Mouse (Mus musculus) C2C12 (cell line): Measurements from ENCODE around the gene Otp.

Experiments
- CEBPB ChIP-seq: IDR thresholded peaks from one replicate; pipeline ENCODE4 v1.6.1; 2011; ENCODE audit warnings: low read depth, mild to moderate bottlenecking, control low read depth, moderate library complexity
- CTCF ChIP-seq: IDR thresholded peaks from one replicate; pipeline ENCODE4 v1.5.1; 2011; ENCODE audit not compliant: control insufficient read depth, insufficient read depth, insufficient read length
- MYOD1 ChIP-seq: IDR thresholded peaks from one replicate; pipeline ENCODE4 v1.6.1; 2011; ENCODE audit warnings: low read depth; ENCODE audit not compliant: control insufficient read depth, insufficient read length
- MYOG ChIP-seq: IDR thresholded peaks from one replicate; pipeline ENCODE4 v1.6.1; 2011; ENCODE audit not compliant: control insufficient read depth, insufficient read length; ENCODE audit errors: extremely low read depth
- USF1 ChIP-seq: IDR thresholded peaks from one replicate; pipeline ENCODE4 v1.6.1; 2011; ENCODE audit warnings: low read depth, mild to moderate bottlenecking, control low read depth, moderate library complexity

DNA sequence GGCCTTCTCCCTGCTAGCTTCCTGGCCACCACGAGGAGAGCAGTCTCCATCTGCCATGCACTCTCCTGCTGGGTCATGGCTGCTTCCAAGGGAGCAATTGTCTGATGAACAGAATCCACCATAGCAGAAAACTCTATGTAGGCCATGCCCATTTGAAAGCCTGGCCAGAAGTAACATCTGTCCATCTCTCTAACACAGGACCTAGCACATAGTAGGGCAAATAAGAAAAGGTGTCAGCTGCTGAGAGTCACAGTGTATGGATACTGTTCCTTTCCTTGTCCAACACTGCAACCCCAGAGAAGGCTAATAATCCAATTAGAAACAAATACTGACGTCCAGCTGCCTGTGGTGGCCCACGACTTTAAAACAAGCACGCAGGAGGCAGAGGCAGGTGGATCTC lies 7.6 kb upstream of the Otp start:
- no peak for TF ChIP-seq CTCF
- no peak for TF ChIP-seq MYOG
- TF ChIP-seq CEBPB: no peak
- no peak for TF ChIP-seq USF1
- no peak for TF ChIP-seq MYOD1
